Mouse (Mus musculus) liver, embryonic 12.5 days (tissue): ENCODE results near the gene Icam5. TPM values are rescaled to one million over a fixed set of nuclear protein-coding genes. Genes with fewer than 3 reads are reported as not detected.
A peak's percentile ranks its signal among the peaks of the same experiment; 100 is the strongest.
"Not testable (repeated sequence)": the region's sequence is repeated elsewhere in the genome, so short reads cannot be mapped to it uniquely, and the experiment has no call there.

ENCODE experiments used
- ATAC-seq: fragments of 200-750 bp; cut with Nextera tagmentation; 2 replicates; pipeline ENCODE4 v1.8.0; 2017; ENCODE audit warnings: moderate number of reproducible peaks, mild to moderate bottlenecking, moderate library complexity
- H3K27ac ChIP-seq: fragments of 300-500 bp; sonication (generic); 2 replicates; pipeline ENCODE4 v1.5.1; 2016; ENCODE audit warnings: mild to moderate bottlenecking
- H3K27me3 ChIP-seq: fragments of 300-500 bp; sonication (generic); replicated peaks from 2 replicates; pipeline ENCODE4 v1.6.1; 2016; ENCODE audit warnings: mild to moderate bottlenecking, moderate library complexity
- H3K36me3 ChIP-seq: fragments of 300-500 bp; sonication (generic); 2 replicates; pipeline ENCODE4 v1.6.1; 2016; ENCODE audit warnings: mild to moderate bottlenecking, moderate library complexity
- H3K4me1 ChIP-seq: fragments of 300-500 bp; sonication (generic); 2 replicates; pipeline ENCODE4 v1.6.1; 2016
- H3K4me2 ChIP-seq: fragments of 300-500 bp; sonication (generic); 2 replicates; pipeline ENCODE4 v1.6.1; 2016; ENCODE audit warnings: mild to moderate bottlenecking, moderate library complexity
- H3K4me3 ChIP-seq: fragments of 300-500 bp; sonication (generic); 2 replicates; pipeline ENCODE4 v1.5.1; 2016; ENCODE audit warnings: mild to moderate bottlenecking, moderate library complexity
- H3K9ac ChIP-seq: fragments of 300-500 bp; sonication (generic); 2 replicates; pipeline ENCODE4 v1.6.1; 2016; ENCODE audit warnings: mild to moderate bottlenecking, moderate library complexity
- H3K9me3 ChIP-seq: fragments of 300-500 bp; sonication (generic); replicated peaks from 2 replicates; pipeline ENCODE4 v1.6.1; 2016; ENCODE audit warnings: mild to moderate bottlenecking, moderate library complexity
- WGBS: fragments of 180-500 bp; shearing (Covaris S2); methylation state at CpG from one replicate; pipeline ENCODE4 v1.1.7; 2016; ENCODE audit not compliant: insufficient replicate concordance; 5-methylcytosine and 5-hydroxymethylcytosine counted together
- polyA plus RNA-seq: library from polyadenylated mRNA; unstranded; fragments of >200 nt; fragmentation: Nextera tagmentation; extraction: Ambion mirVana; gene quantifications from 2 replicates; pipeline ENCODE4 v1.2.1, GENCODE M21; 2016

Gene Icam5
- polyA plus RNA-seq, 1 experiment from 2014 or later = 0.42 TPM

DNA sequence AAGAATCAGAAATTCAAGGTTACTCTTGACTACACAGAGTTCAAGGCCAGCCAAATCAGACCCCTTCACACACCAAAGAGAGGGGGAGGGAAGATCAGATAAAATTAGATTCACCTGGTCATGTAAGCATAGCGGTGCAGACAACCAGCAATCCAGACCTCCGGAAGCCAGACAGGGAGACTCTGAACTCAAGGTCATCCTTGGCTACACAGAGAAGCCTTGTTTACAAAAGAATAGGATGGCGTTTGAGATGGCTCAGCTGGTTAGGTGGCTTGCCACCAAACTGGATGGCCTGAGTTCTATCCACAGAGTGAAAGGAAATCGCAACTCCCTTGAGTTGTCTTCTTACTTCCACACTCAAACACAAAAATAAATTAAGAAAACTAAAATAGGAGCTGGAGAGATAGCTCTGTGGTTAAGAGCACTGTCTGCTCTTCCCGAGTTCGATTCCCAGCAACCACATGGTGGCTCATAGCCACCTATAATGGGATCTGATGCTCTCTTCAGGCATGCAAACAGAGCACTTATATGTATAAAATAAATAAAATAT, 30.1 kb upstream of the Icam5 start:
- 59% methylated on average over 6 of the region's 6 CpGs for WGBS
- Histone ChIP-seq H3K9me3 (no peaks in the 10 kb centered on the region), H3K4me1 (peaks cover 32% of the 10 kb centered on the region), H3K27ac (peak overlapping the region; percentile 89; the same call in 1 of the 2 replicates), H3K4me3 (no peak overlapping the region), H3K36me3 (peaks cover 23% of the 10 kb centered on the region), H3K4me2 (peak overlapping the region; percentile 94), H3K9ac (peak overlapping the region; percentile 81; the same call in 1 of the 2 replicates), H3K27me3 (no peaks in the 10 kb centered on the region)
- no peak for ATAC-seq

DNA sequence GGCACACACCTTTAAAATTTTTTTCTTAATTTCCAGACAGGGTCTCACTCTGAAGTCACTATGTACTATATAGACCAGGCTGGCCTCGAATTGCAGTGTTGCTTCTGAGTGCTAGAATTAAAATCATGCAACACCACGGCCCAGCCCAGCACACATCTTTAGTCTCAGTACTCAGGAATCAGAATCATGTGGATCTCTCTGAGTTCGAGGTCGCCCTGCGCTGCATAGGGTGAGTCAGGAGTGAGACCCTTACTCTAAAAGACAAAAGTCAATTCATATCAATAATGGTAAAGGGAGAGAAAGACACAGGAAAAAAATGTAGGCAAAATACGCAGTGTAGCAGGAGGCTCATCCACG, 29.6 kb upstream of the Icam5 start:
- peak overlapping the region; percentile 83 for H3K4me3 ChIP-seq
- H3K9me3 ChIP-seq = no peaks in the 10 kb centered on the region
- peak overlapping the region; percentile 94 for H3K4me2 ChIP-seq
- ATAC-seq = peak; percentile 22
- peaks cover 32% of the 10 kb centered on the region for H3K4me1 ChIP-seq
- peak overlapping the region; percentile 89 for H3K27ac ChIP-seq
- peaks cover 28% of the 10 kb centered on the region for H3K36me3 ChIP-seq
- peak overlapping the region; percentile 81 for H3K9ac ChIP-seq
- no peaks in the 10 kb centered on the region for H3K27me3 ChIP-seq
- WGBS = 9% methylated on average over 7 of the region's 7 CpGs

DNA sequence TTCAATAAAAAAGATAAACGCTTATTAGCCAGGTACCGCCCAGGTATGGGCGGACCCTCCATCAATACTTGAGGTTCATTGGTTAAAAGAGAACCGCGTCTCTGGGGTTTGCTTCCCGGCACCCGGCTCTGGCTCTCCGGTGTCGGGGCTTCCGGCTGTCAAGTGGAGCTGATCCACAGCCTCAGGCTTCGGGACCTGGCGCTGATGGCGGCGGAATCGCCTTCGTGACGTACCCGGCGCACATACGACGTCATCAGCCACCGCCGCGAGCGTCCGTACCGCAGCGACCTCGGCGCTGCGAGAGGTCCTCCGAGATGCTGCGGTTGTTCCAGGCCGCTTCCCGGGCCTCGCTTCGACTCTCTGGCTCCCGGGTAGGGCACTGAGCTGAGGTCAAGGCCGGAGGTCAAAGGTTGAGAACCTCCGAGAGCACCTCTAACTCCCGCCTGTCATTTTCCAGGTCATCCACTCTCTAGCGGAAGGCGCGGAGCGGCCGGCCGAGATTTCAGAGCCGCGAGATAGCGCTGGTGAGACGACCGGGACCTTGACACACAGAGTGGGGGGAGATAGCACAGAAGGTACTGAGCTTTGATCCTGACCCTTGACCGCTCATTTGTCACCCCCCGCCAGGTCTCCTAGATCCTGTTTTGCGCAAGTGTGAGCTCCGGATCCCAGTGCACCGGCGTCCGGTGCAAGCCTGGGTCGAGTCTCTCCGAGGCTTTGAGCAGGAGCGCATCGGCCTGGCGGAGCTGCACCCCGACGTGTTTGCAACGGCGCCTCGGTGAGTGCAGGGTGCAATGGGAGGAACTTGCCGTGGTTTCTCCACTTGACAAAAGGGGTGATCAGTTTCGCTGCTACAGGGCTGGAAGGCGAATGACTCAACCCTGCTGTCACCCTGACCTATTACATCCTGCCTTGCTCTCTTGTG, 29.0 kb upstream of the Icam5 start, which contains the start of gene Mrpl4:
Gene Mrpl4, plus strand, starts transcription at position 112 of the 925 bp plus-strand sequence.
- peak; percentile 77 for ATAC-seq
- Histone ChIP-seq H3K4me2 (peak within 1 kb of the TSS; percentile 94), H3K4me3 (peak within 1 kb of the TSS; percentile 83), H3K9ac (peak within 1 kb of the TSS; percentile 81), H3K9me3 (no peaks in the 10 kb centered on the region), H3K27me3 (no peaks in the 10 kb centered on the region), H3K36me3 (peaks cover 35% of the 10 kb centered on the region), H3K27ac (peak within 1 kb of the TSS; percentile 89), H3K4me1 (peaks cover 26% of the 10 kb centered on the region)
- WGBS = under 1% methylated on average over 72 of the region's 72 CpGs

DNA sequence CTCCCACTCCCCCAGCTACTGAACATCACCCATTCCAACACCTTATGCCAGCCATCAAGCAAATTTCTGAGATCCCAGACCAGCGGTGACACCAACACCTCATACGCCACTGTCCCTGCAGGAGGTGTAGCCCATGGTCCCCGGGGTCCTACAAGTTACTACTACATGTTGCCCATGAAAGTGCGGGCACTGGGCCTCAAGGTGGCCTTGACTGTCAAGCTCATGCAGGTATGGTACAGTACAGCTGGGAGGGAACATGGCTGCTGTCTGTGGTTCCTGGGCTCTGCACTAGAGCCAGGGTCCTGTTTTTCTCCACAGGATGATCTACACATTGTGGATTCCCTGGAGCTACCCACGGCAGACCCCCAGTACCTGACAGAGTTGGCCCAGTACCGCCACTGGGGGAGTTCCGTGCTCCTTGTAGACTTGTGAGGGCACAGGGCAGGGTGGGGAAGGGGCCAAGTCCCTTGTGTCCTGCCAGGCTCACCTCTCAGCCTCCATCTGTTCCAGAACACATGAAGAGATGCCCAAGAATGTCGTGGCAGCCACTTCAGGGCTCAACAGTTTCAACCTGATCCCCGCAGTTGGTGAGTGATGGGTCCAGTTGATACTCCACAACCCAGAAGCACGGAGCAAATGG, 24.4 kb upstream of the Icam5 start:
- H3K4me1 ChIP-seq = peaks cover 22% of the 10 kb centered on the region
- no peak overlapping the region for H3K27ac ChIP-seq
- 84% methylated on average over 10 of the region's 10 CpGs for WGBS
- H3K27me3 ChIP-seq = no peaks in the 10 kb centered on the region
- H3K9ac ChIP-seq = no peak overlapping the region
- ATAC-seq = no peak
- no peaks in the 10 kb centered on the region for H3K9me3 ChIP-seq
- no peak overlapping the region for H3K4me2 ChIP-seq
- H3K4me3 ChIP-seq = no peak overlapping the region
- H3K36me3 ChIP-seq = peaks cover 52% of the 10 kb centered on the region

DNA sequence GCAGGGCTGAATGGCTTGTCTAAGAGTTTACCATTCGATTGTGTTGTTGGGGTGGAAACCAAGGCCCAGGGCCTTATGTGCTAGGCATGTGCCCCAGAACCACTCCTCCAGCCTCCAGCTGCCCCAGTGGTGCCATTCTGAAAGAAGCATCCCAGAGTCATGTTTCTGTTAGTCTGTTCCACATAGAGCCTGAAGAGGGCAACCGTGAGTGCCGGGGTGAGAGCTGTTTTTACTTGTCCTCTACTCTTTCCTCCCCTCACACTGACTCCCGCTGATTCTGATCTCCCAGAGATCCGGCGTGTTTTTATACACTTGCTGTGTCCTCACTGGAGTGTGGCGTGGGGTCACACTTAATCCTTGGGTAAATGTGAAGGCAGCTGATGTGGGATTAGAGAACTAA, 23.9 kb upstream of the Icam5 start:
- Histone ChIP-seq H3K27ac (no peak overlapping the region), H3K9me3 (no peaks in the 10 kb centered on the region), H3K4me3 (no peak overlapping the region), H3K27me3 (no peaks in the 10 kb centered on the region), H3K4me1 (peaks cover 24% of the 10 kb centered on the region), H3K36me3 (peaks cover 52% of the 10 kb centered on the region), H3K4me2 (no peak overlapping the region), H3K9ac (no peak overlapping the region)
- no peak for ATAC-seq
- WGBS = 80% methylated on average over 7 of the region's 7 CpGs

DNA sequence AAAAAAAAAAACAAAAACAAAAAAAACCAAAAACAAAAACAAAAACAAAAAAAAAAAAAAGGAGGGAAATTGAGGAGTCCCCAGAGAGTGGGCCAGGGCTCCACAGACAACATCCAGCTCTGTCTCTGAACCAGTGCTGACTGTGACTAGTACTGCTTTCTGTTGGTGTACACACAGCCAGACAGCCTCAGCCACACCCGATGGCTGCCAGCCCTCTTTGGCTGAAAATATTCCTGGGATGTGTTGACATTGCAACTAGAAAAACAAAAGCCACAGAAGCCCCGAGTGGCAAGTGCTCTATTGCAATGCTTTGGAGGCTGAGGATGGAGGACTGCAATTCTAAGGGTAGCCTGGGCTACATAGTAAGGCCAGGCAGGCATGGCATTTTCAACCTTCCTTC, 21.5 kb upstream of the Icam5 start:
- H3K4me1 ChIP-seq = peaks cover 24% of the 10 kb centered on the region
- H3K4me2 ChIP-seq = no peak overlapping the region
- H3K36me3 ChIP-seq = peaks cover 42% of the 10 kb centered on the region
- ATAC-seq = no peak
- no peak overlapping the region for H3K4me3 ChIP-seq
- H3K27ac ChIP-seq = no peak overlapping the region
- no peak overlapping the region for H3K9ac ChIP-seq
- peaks cover 16% of the 10 kb centered on the region for H3K27me3 ChIP-seq
- 58% methylated on average over 2 of the region's 2 CpGs for WGBS
- no peaks in the 10 kb centered on the region for H3K9me3 ChIP-seq

GRCm38 (mm10) chr9:21010939-21011541, 20.8 kb upstream of the Icam5 start:
- H3K4me1 ChIP-seq = peaks cover 31% of the 10 kb centered on the region
- 65% methylated on average over 9 of the region's 9 CpGs for WGBS
- not testable (repeated sequence) for H3K9ac ChIP-seq, ATAC-seq, H3K9me3 ChIP-seq, H3K4me3 ChIP-seq, H3K4me2 ChIP-seq
- H3K27me3 ChIP-seq = peaks cover 23% of the 10 kb centered on the region
- H3K36me3 ChIP-seq = peaks cover 35% of the 10 kb centered on the region
- peak overlapping the region; percentile 67 for H3K27ac ChIP-seq

DNA sequence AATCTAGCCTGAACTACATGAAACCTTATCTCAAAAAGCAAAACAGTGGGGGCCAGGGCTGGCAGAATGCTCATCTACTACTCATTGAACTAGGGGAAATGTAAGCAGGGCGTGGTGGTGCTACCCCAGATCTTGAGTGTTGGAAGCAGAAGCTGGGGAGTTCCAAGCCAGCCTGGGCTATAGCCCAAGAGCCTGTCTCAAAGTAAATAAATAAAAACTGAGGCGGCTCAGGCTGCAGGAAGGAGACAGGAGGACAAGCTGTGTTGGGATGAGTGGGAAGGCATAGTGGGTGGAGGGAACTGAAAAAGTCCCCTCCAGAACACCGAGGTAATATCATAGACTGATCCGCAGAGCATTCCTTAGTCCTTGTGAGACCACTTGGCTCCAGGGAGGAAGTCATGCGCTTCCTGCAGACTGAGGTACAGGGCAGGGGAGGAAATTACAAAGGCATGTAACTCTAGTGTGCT, 20.0 kb upstream of the Icam5 start:
- Histone ChIP-seq H3K4me3 (no peak overlapping the region), H3K4me1 (peaks cover 39% of the 10 kb centered on the region), H3K27me3 (peaks cover 31% of the 10 kb centered on the region), H3K36me3 (peaks cover 28% of the 10 kb centered on the region), H3K4me2 (peak overlapping the region; percentile 22; the same call in 1 of the 2 replicates), H3K9ac (no peak overlapping the region), H3K9me3 (no peaks in the 10 kb centered on the region), H3K27ac (peak overlapping the region; percentile 67)
- ATAC-seq = no peak
- WGBS = 29% methylated on average over 5 of the region's 5 CpGs

- Histone ChIP-seq H3K4me2 (peak overlapping the region; percentile 22; the same call in 1 of the 2 replicates), H3K36me3 (peaks cover 23% of the 10 kb centered on the region), H3K27ac (peak overlapping the region; percentile 67; the same call in 1 of the 2 replicates), H3K27me3 (peaks cover 36% of the 10 kb centered on the region), H3K4me3 (no peak overlapping the region), H3K9ac (no peak overlapping the region), H3K4me1 (peaks cover 44% of the 10 kb centered on the region), H3K9me3 (no peaks in the 10 kb centered on the region)
- peak; percentile 39; the same call in 1 of the 2 replicates for ATAC-seq
- 21% methylated on average over 1 of the region's 1 CpGs for WGBS
Measured at GRCm38 (mm10) chr9:21012368-21012767, 19.5 kb upstream of the Icam5 start.

DNA sequence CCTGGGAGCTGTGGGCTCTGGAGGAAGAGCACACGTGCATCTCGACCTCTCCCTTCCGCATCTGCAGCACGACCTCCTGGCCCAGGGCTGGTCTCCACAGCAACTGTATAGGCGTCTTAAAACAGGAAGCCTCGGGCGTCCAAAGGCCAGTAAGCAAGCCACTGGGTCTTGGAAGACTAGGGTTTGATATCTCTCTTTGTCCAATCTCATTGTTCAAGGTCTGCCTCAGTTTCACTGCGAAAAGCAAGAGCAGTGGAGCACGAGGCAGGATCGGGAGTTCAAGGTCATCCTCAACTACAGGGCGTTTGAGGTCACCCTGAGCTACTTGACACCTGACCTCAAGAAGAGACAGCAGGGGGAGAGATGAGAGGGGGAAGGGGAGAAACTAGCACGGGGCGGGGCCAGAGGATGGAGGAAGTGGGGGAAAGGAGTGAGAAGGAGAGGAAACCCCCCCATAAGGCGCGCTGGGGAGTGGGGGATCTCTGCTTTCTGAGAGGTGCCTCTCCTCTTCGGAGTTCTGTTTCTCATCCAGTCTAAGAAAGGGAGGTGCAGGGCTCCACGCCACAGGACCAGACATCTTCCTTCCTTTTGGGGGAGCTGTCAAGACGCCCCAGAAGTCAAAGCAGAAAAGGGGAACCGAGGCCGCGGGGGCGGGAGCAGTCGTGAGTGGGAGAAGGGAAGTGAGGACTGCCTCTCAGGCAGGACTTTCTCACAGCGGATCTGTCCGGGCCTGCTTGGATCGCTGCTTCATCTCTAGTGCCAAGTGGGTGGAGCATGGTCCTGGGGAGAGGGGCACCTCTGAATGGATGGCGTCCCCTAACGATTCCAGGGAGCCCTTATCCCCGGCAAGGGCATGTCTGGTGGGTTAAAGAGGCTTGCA, 16.9 kb upstream of the Icam5 start:
- WGBS = 3% methylated on average over 29 of the region's 29 CpGs
- Histone ChIP-seq H3K36me3 (peaks cover 9% of the 10 kb centered on the region; the same call in 1 of the 2 replicates), H3K27ac (peak overlapping the region; percentile 50), H3K27me3 (peaks cover 51% of the 10 kb centered on the region), H3K9ac (peak overlapping the region; percentile 44), H3K4me1 (peaks cover 55% of the 10 kb centered on the region), H3K9me3 (no peaks in the 10 kb centered on the region), H3K4me3 (peak overlapping the region; percentile 51), H3K4me2 (peak overlapping the region; percentile 75)
- ATAC-seq = 0 out of 2 replicates have a peak, but pooled peaks have one; percentile 23
